Mouse (Mus musculus) midbrain, embryonic 14.5 days (tissue): ENCODE data around the gene Asic5. TPM values are rescaled to one million over a fixed set of nuclear protein-coding genes. Genes with fewer than 3 reads are reported as not detected.

Source experiments
- ATAC-seq: fragments of 200-750 bp; cut with Nextera tagmentation; 2 replicates; pipeline ENCODE4 v1.8.0; 2017; ENCODE audit warnings: moderate number of reproducible peaks, moderate library complexity; ENCODE audit not compliant: low FRiP score, low TSS enrichment
- DNase-seq: peaks from one replicate; pipeline ENCODE4 v3.0.0-alpha.2; 2015
- H3K27ac ChIP-seq: fragments of 300-500 bp; sonication (generic); replicated peaks from 2 replicates; pipeline ENCODE4 v1.5.1; 2014; ENCODE audit warnings: mild to moderate bottlenecking, low read depth, low read length, moderate library complexity
- H3K27me3 ChIP-seq: fragments of 300-500 bp; sonication (generic); 2 replicates; pipeline ENCODE4 v1.6.1; 2014; ENCODE audit warnings: low read length, control low read depth, mixed read lengths; ENCODE audit not compliant: control insufficient read depth, insufficient read depth
- H3K36me3 ChIP-seq: fragments of 300-500 bp; sonication (generic); 2 replicates; pipeline ENCODE4 v1.6.1; 2014; ENCODE audit warnings: low read length, control low read depth; ENCODE audit not compliant: control insufficient read depth, insufficient read depth
- H3K4me1 ChIP-seq: fragments of 300-500 bp; sonication (generic); 2 replicates; pipeline ENCODE4 v1.6.1; 2014; ENCODE audit warnings: mild to moderate bottlenecking, antibody characterized with exemption, low read length, control low read depth; ENCODE audit not compliant: control insufficient read depth, insufficient read depth
- H3K4me2 ChIP-seq: fragments of 300-500 bp; sonication (generic); 2 replicates; pipeline ENCODE4 v1.6.1; 2014; ENCODE audit warnings: mild to moderate bottlenecking, low read length, moderate library complexity
- H3K4me3 ChIP-seq: fragments of 300-500 bp; sonication (generic); replicated peaks from 2 replicates; pipeline ENCODE4 v1.5.1; 2014; ENCODE audit warnings: low read depth, low read length
- H3K9ac ChIP-seq: fragments of 300-500 bp; sonication (generic); replicated peaks from 2 replicates; pipeline ENCODE4 v1.6.1; 2014; ENCODE audit warnings: mild to moderate bottlenecking, low read length, moderate library complexity
- H3K9me3 ChIP-seq: fragments of 300-500 bp; sonication (generic); 2 replicates; pipeline ENCODE4 v1.6.1; 2016; ENCODE audit warnings: low read length, control low read depth, mixed read lengths; ENCODE audit not compliant: control insufficient read depth
- WGBS: fragments of 180-500 bp; shearing (Covaris S2); extraction: QIAGEN DNeasy Blood & Tissue Kit; methylation state at CpG from one replicate; pipeline ENCODE4 v1.1.7; 2014; 5-methylcytosine and 5-hydroxymethylcytosine counted together
- polyA plus RNA-seq: library from polyadenylated mRNA; unstranded; fragments of >200 nt; fragmentation: Nextera tagmentation; extraction: Ambion mirVana; gene quantifications from 2 replicates; pipeline ENCODE4 v1.2.1, GENCODE M21; 2014

The Asic5 gene
- polyA plus RNA-seq, 1 experiment from 2014 or later = not detected

DNA sequence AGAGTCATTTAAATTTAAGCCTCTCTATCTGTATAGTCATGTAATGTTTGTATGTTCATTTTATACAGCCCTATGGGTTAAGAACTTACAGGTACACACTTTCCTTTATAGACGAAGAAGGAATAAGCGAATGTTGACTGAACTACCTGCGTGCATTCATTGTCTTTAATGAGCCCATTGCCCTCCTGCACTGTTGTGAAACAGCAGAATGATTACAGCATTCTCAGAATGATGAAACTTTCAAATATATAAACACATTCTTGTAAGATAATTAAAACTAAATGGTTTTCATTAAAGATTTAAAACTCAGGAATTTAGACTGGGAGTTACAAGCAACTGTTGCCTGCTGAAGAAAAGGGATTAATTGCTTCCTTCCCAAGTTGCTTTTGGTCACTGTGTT, 5.5 kb downstream of the Asic5 start:
- H3K27ac ChIP-seq = no peak overlapping the region
- H3K4me2 ChIP-seq = no peak overlapping the region
- WGBS = 97% methylated on average over 3 of the region's 3 CpGs
- H3K36me3 ChIP-seq = no peaks in the 10 kb centered on the region
- H3K4me1 ChIP-seq = no peaks in the 10 kb centered on the region
- H3K9ac ChIP-seq = no peak overlapping the region
- DNase-seq (no peak), ATAC-seq (no peak)
- no peaks in the 10 kb centered on the region for H3K27me3 ChIP-seq
- H3K9me3 ChIP-seq = no peaks in the 10 kb centered on the region
- H3K4me3 ChIP-seq = no peak overlapping the region

DNA sequence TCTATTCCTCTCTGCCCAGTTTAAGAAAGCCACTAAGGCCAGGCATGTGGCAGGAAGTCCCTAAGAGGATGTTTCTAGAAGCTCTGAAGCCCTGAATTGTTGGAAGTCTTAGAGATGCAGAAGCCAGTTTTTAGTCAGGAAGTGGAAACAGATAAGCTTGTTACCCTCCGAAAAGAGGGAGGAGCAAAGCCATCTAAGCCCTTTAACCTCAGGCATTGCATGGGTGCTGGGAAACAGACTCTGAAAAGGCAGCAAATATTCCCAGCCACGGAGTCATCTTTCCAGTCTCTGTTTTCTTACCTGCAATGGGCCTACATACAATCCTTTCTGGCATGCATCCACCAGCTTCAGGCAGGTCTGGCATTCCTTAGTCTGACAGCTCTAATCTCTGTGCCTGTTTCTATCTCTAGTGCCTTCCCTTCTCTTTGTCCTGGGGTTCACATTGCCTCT, 7.6 kb downstream of the Asic5 start:
- H3K4me1 ChIP-seq = no peaks in the 10 kb centered on the region
- no peaks in the 10 kb centered on the region for H3K36me3 ChIP-seq
- DNase-seq (no peak), ATAC-seq (no peak)
- no peak overlapping the region for H3K4me3 ChIP-seq
- H3K4me2 ChIP-seq = no peak overlapping the region
- H3K27ac ChIP-seq = no peak overlapping the region
- 40% methylated on average over 2 of the region's 2 CpGs for WGBS
- H3K27me3 ChIP-seq = no peaks in the 10 kb centered on the region
- no peaks in the 10 kb centered on the region for H3K9me3 ChIP-seq
- H3K9ac ChIP-seq = no peak overlapping the region

DNA sequence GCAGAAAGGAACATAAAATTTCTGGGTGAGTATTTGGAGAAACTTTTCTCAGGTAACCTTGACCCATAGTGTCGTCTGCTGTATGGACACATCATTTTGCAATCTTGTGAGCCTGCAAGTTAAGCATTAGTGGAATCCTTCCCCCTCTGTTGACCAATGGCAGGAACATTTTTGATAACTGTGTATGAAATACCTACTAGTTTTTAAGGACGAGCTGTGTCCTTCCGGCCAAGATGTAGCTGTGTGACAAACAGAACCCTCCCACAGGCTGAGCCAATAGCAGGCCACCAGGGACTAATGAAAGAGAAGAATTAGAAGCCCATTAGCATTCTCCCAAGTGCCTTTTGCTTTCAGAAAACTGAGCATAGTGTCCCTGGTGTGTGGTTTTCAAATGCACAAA, 8.4 kb downstream of the Asic5 start:
- H3K4me1 ChIP-seq = no peaks in the 10 kb centered on the region
- no peak for ATAC-seq
- H3K4me3 ChIP-seq = no peak overlapping the region
- H3K4me2 ChIP-seq = no peak overlapping the region
- H3K36me3 ChIP-seq = no peaks in the 10 kb centered on the region
- H3K9ac ChIP-seq = no peak overlapping the region
- no peaks in the 10 kb centered on the region for H3K27me3 ChIP-seq
- no peak for DNase-seq
- 70% methylated on average over 3 of the region's 3 CpGs for WGBS
- no peaks in the 10 kb centered on the region for H3K9me3 ChIP-seq
- no peak overlapping the region for H3K27ac ChIP-seq

DNA sequence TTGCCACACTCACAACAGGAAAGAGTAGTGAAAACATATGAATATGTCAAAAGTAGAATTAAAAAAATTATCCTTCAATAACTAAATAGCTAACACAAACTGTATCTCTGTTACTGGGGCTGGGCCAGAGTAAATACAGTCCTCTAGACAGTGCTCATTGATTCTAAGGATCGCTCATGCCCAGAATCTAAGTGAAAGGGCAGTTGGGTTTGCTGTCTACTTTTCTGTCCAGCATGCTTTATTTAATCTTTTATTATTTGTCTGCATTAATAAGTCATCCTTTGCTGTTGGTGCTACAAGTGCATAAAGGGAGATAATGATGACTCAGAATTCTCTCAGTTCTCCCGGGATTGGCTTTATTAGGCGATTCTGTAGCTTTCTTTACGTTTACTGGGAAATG, 13.3 kb downstream of the Asic5 start:
- Histone ChIP-seq H3K9ac (no peak overlapping the region), H3K27me3 (no peaks in the 10 kb centered on the region), H3K4me1 (no peaks in the 10 kb centered on the region), H3K9me3 (no peaks in the 10 kb centered on the region), H3K4me3 (no peak overlapping the region), H3K27ac (no peak overlapping the region), H3K36me3 (no peaks in the 10 kb centered on the region), H3K4me2 (no peak overlapping the region)
- DNase-seq = no peak
- WGBS = 41% methylated on average over 4 of the region's 4 CpGs
- no peak for ATAC-seq

DNA sequence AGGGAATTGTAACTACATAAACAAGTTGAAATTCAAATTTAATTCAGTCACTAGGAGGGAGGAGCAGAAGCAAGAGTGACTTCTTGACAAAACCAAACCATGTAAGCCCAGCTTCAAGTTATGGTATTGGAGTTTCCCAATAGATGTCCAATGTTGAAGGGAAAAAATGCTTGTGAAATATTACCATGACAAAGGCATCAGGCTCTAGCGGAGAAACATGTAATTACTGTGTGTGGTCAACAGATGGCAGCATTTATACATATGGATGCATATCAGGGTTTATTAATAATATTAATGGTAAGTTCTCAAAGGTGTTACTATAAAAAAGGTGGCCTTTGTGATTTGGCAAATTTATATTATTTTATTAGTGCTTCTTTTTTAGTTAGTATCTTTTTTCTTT, 13.9 kb downstream of the Asic5 start:
- Histone ChIP-seq H3K9me3 (no peaks in the 10 kb centered on the region), H3K27ac (no peak overlapping the region), H3K36me3 (no peaks in the 10 kb centered on the region), H3K4me2 (no peak overlapping the region), H3K4me3 (no peak overlapping the region), H3K9ac (no peak overlapping the region), H3K4me1 (no peaks in the 10 kb centered on the region), H3K27me3 (no peaks in the 10 kb centered on the region)
- DNase-seq (peak; percentile 86), ATAC-seq (peak; percentile 24; the same call in 1 of the 2 replicates)
- WGBS = 2% methylated on average over 1 of the region's 1 CpGs

DNA sequence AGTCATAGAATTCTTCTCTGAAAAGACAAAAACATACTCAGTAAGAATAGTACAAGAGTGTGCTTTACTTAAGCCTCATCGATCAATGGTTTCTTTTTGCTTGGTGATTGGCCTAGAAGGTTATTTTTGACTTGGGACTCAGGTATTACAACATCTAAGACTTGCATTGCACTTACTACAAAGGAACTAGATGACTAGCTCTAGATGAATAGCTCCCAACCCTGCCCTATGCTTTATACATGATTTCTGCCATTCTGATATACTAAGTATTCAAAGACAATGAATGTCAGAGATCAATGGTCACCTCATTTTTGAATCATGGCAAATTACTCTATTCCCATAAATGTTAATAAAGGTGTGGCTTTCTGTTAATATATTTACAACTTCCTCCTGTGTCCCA, 24.9 kb downstream of the Asic5 start:
- Histone ChIP-seq H3K36me3 (no peaks in the 10 kb centered on the region), H3K9ac (no peak overlapping the region), H3K4me2 (no peak overlapping the region), H3K9me3 (no peaks in the 10 kb centered on the region), H3K4me3 (no peak overlapping the region), H3K27me3 (no peaks in the 10 kb centered on the region), H3K4me1 (no peaks in the 10 kb centered on the region), H3K27ac (no peak overlapping the region)
- 98% methylated on average over 1 of the region's 1 CpGs for WGBS
- DNase-seq = no peak
- no peak for ATAC-seq

DNA sequence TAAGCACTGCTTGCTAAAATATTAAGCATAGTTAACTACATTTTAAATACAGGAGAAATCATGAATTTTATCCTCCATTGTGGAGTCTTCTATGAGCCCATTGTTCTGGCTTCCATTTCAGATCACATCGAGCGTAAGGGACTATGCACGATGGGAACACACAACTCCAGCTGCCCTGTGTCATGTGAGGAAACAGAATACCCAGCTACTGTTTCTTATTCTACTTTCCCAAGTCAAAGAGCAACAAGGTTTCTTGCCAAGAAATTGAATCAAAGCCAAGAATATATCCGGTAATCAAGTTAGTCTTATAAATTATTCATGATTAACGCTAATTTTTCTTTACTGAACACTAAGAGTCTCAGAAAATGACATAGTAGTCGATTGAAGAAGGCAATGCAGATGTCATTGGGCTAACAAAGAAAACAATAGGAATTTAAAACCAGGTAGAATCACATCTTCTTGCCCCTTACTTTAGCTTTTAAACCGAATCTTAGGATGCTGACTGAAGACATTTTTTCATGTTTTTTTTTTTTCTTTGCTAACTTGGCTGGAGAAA, 32.1 kb downstream of the Asic5 start:
- DNase-seq (peak; percentile 33), ATAC-seq (no peak)
- H3K4me1 ChIP-seq = no peaks in the 10 kb centered on the region
- whole genome bisulfite sequencing = 36% methylated on average over 7 of the region's 7 CpGs
- no peak overlapping the region for H3K4me3 ChIP-seq
- no peaks in the 10 kb centered on the region for H3K9me3 ChIP-seq
- no peak overlapping the region for H3K27ac ChIP-seq
- no peaks in the 10 kb centered on the region for H3K27me3 ChIP-seq
- no peak overlapping the region for H3K4me2 ChIP-seq
- H3K9ac ChIP-seq = no peak overlapping the region
- H3K36me3 ChIP-seq = no peaks in the 10 kb centered on the region

DNA sequence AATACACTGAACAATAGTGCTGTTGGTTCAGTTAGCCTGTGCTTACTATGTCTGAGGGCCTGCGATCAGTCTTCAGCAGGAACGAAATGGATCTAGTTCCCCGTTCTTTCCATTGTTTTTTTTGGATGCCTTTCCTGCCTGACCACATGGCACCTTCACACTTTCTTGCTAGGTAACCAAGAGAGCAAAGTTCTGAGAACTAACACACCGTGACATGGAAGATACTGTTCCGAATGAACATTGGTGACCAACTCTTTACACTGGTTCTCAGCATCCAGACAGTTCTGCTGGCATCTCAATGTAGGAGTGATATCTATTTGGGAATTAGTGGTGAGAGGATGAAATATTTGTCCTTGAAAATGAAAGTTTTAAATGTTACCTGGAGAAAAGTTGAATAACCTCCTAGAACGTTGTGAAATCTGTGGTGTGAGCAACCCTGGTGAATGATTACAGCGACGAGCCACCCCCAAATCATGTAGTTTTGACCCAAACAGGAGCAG, 40.4 kb downstream of the Asic5 start:
- 90% methylated on average over 8 of the region's 8 CpGs for WGBS
- Histone ChIP-seq H3K27ac (no peak overlapping the region), H3K9ac (no peak overlapping the region), H3K9me3 (no peaks in the 10 kb centered on the region), H3K4me3 (no peak overlapping the region), H3K4me2 (no peak overlapping the region), H3K27me3 (no peaks in the 10 kb centered on the region), H3K4me1 (no peaks in the 10 kb centered on the region), H3K36me3 (no peaks in the 10 kb centered on the region)
- ATAC-seq (no peak), DNase-seq (no peak)

DNA sequence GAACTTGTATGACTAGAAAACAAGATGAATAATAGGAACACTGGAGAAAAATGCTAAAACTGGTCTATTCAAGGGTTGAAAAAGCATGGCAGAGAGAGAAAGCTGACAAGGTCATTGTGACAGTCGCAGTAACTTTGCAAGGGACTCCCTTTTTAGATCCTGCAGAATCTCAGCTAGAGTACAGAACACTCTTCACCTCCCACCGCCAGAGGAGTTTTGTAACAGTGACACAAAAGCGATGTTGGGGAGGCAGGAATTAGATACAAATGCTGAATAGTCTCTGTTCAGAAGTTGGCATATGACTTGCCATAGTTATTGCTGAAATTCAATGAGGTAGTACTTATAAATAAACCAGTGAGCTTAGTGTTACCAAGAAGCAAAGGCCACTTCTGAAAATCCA, 41.0 kb downstream of the Asic5 start:
- Histone ChIP-seq H3K9me3 (no peaks in the 10 kb centered on the region), H3K4me2 (no peak overlapping the region), H3K9ac (no peak overlapping the region), H3K27me3 (no peaks in the 10 kb centered on the region), H3K4me1 (no peaks in the 10 kb centered on the region), H3K27ac (no peak overlapping the region), H3K36me3 (no peaks in the 10 kb centered on the region), H3K4me3 (no peak overlapping the region)
- WGBS = 82% methylated on average over 3 of the region's 3 CpGs
- DNase-seq (no peak), ATAC-seq (no peak)
